Mouse (Mus musculus): ENCODE measurements around the gene Exoc2. TPM values are rescaled to one million over a fixed set of nuclear protein-coding genes. Genes with fewer than 3 reads are reported as not detected.

Exoc2 gene
- polyA plus RNA-seq, 1 experiment from 2014 or later = 36.0 TPM

DNA sequence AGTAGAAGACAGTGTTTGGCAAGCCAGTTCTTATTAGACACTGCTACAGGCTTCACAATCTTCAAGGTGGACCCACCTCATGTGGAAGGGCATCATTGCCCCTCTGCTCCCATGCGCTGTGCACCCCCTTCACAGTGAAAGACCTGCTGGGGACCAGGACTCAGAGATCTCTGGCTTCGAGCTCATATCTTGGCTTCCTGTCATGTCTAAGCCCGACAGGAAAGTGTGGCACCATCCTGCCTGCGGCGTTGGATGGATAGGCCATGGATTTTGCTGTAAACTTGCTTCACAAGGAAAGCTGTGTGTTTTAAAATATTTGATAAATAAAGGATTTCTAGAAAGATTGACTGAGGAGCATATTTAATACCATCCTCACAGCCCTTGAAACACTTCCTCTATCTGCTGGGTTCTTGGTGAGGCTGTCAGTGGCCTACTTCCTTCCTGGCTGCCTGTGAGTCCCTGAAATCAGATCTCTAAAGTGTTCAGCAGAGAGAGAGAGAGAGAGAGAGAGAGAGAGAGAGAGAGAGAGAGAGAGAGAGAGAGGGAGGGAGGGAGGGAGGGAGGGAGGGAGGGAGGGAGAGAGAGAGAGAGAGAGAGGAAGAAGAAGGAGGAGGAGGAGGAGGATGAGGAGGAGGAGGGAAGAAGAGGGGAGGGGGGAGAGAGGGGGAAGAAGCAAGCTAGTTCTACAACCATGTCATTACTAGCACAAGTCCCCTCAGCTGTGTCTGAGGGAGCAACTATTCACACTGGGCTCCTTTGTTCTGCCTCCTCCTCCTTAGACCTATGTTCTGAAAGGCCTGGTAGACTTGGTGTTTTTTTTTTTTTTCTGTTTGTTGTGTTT is 207.0 kb downstream of the Exoc2 start:
- Histone ChIP-seq H3K9ac (replicated peaks; ENCODE audit: low read depth, low read length) (no peak overlapping the region), H3K27me3 (ENCODE audit: control insufficient read depth, insufficient read depth, low read length) (no peaks in the 10 kb centered on the region), H3K4me2 (replicated peaks; ENCODE audit: low read depth, low read length) (no peak overlapping the region), H3K27ac (ENCODE audit: low read length) (no peak overlapping the region), H3K4me3 (ENCODE audit: low read depth, low read length) (no peak overlapping the region), H3K9me3 (ENCODE audit: control insufficient read depth, low read depth, low read length) (no peaks in the 10 kb centered on the region), H3K4me1 (ENCODE audit: control insufficient read depth, insufficient read depth, low read length) (no peaks in the 10 kb centered on the region), H3K36me3 (ENCODE audit: control insufficient read depth, insufficient read depth, low read length) (no peaks in the 10 kb centered on the region)
- 83% methylated on average over 5 of the region's 5 CpGs for WGBS
- ATAC-seq (ENCODE audit: insufficient number of reproducible peaks, insufficient read depth, low FRiP score, low read depth) = no peak

- no peaks in the 10 kb centered on the region for H3K4me1 ChIP-seq (ENCODE audit: control insufficient read depth, insufficient read depth, low read length)
Observed at GRCm38 (mm10) chr13:30765906-30766305, 208.0 kb downstream of the Exoc2 start.

GRCm38 (mm10) chr13:30764014-30764740 is 209.7 kb downstream of the Exoc2 start:
- Histone ChIP-seq H3K27ac (ENCODE audit: low read length) (no peak overlapping the region), H3K36me3 (ENCODE audit: control insufficient read depth, insufficient read depth, low read length) (no peaks in the 10 kb centered on the region), H3K4me1 (ENCODE audit: control insufficient read depth, insufficient read depth, low read length) (no peaks in the 10 kb centered on the region), H3K4me2 (replicated peaks; ENCODE audit: low read depth, low read length) (no peak overlapping the region), H3K4me3 (ENCODE audit: low read depth, low read length) (no peak overlapping the region), H3K9ac (replicated peaks; ENCODE audit: low read depth, low read length) (no peak overlapping the region), H3K9me3 (ENCODE audit: control insufficient read depth, low read depth, low read length) (no peaks in the 10 kb centered on the region), H3K27me3 (ENCODE audit: control insufficient read depth, insufficient read depth, low read length) (no peaks in the 10 kb centered on the region)
- 66% methylated on average over 8 of the region's 8 CpGs for WGBS
- no peak for ATAC-seq (ENCODE audit: insufficient number of reproducible peaks, insufficient read depth, low FRiP score, low read depth)

More at GRCm38 (mm10) chr13:30765906-30766305, 208.0 kb downstream of the Exoc2 start:
- H3K4me3 ChIP-seq (ENCODE audit: low read depth, low read length) = no peak overlapping the region
- WGBS = 74% methylated on average over 5 of the region's 5 CpGs
- H3K36me3 ChIP-seq (ENCODE audit: control insufficient read depth, insufficient read depth, low read length) = no peaks in the 10 kb centered on the region
- no peak overlapping the region for H3K4me2 ChIP-seq (replicated peaks; ENCODE audit: low read depth, low read length)
- H3K9me3 ChIP-seq (ENCODE audit: control insufficient read depth, low read depth, low read length) = no peaks in the 10 kb centered on the region
- no peak for ATAC-seq (ENCODE audit: insufficient number of reproducible peaks, insufficient read depth, low FRiP score, low read depth)
- no peak overlapping the region for H3K27ac ChIP-seq (ENCODE audit: low read length)
- H3K9ac ChIP-seq (replicated peaks; ENCODE audit: low read depth, low read length) = no peak overlapping the region
- no peaks in the 10 kb centered on the region for H3K27me3 ChIP-seq (ENCODE audit: control insufficient read depth, insufficient read depth, low read length)

Other genes starting within 250 kb of the Exoc2 start
- 0.10 and 0.31 TPM in 2 replicates for gene Irf4, start 224.9 kb downstream of the Exoc2 start, polyA plus RNA-seq (2014; fragmentation: Nextera tagmentation; extraction: Ambion mirVana)
- 0.21 and 0.35 TPM in 2 replicates for gene Hus1b, start 26.3 kb downstream of the Exoc2 start, polyA plus RNA-seq (2014; fragmentation: Nextera tagmentation; extraction: Ambion mirVana)
- gene Gm5447, start 111 bp upstream of the Exoc2 start, polyA plus RNA-seq (2014; fragmentation: Nextera tagmentation; extraction: Ambion mirVana) = 0.13 and 0.14 TPM in 2 replicates

All from stomach, embryonic 14.5 days (tissue).